Mouse (Mus musculus) embryonic fibroblast, embryonic 13.5 days (primary cell): ENCODE measurements at regions not wholly inside any gene's neighbourhood (a gene's known extent, or its start where the extent isn't known, plus 50 kb on each side); places are given as distances from the start of the nearest gene placed in this dataset.

Experiments
- H3K27ac ChIP-seq: 2 replicates; pipeline ENCODE4 v1.5.1; 2012; ENCODE audit warnings: low read length, control low read depth, inconsistent platforms; ENCODE audit not compliant: insufficient read depth
- H3K4me1 ChIP-seq: 2 replicates; pipeline ENCODE4 v1.6.1; 2011; ENCODE audit warnings: low read length; ENCODE audit not compliant: control insufficient read depth, insufficient read depth
- H3K4me3 ChIP-seq: 2 replicates; pipeline ENCODE4 v1.5.1; 2011; ENCODE audit warnings: mild to moderate bottlenecking, control low read depth, low read length; ENCODE audit not compliant: insufficient read depth
- CTCF ChIP-seq: IDR thresholded peaks from 2 replicates; pipeline ENCODE4 v1.5.1; 2011; ENCODE audit warnings: mild to moderate bottlenecking, control low read depth, low read length, moderate library complexity, borderline replicate concordance; ENCODE audit not compliant: insufficient read depth
- POLR2A ChIP-seq: IDR thresholded peaks from 2 replicates; pipeline ENCODE4 v1.6.1; 2011; ENCODE audit warnings: low read depth, mild to moderate bottlenecking, control low read depth, low read length, moderate library complexity

DNA sequence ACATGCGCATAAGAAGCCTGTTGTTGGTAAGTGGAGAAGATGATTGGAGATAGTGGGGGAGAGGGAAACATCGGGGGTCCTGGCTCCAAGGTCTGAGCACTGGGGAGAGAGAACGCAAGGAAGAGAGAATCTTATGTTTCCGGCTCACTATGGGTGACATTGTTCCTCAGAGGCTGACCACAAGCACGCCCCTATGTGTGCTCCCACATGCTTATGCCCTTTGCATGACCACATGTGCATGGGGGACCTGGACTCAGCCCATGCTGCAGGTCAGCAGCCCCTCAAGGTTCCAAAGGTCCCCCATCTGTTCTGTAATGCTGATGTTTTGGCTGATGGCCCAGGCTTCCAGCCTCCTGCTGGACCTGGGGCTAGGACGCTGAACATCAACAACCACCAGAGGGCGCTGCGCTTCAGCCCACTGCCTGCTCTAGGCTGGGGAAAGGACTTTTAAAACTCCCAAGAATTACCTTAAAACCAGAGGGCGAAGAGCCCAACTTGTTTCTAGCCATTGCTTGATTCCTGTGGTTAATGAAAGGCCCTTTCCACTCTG lies 77.0 kb upstream of the Zfp507 start:
- Histone ChIP-seq H3K4me3 (no peak overlapping the region), H3K4me1 (no peaks in the 10 kb centered on the region), H3K27ac (no peak overlapping the region)
- TF ChIP-seq POLR2A: no peak
- peak; percentile 86 for TF ChIP-seq CTCF

DNA sequence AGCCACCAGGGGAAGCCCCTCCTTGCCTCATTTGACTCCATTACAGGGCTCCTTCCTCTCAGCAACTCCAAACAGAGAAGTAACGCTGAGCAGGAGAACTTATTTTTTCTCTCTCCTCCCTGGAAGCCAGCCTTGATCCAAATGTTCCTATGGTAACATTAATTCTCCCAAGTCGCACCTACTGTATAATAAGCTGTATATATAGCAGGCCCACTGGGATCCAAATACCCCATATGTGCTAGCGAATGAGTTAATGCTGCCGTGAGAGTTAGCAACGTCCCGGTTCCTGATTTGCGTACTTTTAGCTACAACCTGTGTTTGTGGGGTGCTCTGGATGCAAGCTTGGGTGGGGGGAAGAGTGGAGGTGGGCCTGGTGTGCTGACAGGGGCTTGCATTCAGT lies 75.4 kb upstream of the Zfp507 start:
- H3K4me3 ChIP-seq: no peak overlapping the region
- TF ChIP-seq CTCF: no peak
- TF ChIP-seq POLR2A: no peak
- no peaks in the 10 kb centered on the region for H3K4me1 ChIP-seq

DNA sequence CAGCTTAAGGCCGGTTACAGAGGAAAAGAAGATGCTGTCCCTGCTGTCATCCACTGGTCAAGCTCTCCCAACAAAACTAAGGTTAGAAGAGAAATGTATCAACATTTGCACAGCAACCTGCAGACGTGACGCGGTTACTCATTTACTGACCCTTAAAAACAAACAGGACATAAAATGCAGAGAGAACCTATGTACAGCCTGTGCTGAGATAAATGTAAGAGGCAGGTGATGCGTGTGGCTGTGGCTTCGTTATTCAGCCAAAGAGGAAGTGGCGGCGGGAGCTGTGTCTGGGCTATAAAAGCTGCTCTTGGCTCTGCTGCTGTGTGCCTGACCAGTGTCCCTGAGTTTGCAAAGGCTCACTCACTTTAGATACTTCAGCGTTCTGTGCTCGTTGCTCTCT lies 58.2 kb upstream of the Zfp507 start:
- Histone ChIP-seq H3K4me3 (no peak overlapping the region), H3K4me1 (no peaks in the 10 kb centered on the region), H3K27ac (no peak overlapping the region)
- TF ChIP-seq POLR2A (no peak), CTCF (no peak)

More for the DNA sequence above, 75.4 kb upstream of the Zfp507 start:
- H3K27ac ChIP-seq: no peak overlapping the region

DNA sequence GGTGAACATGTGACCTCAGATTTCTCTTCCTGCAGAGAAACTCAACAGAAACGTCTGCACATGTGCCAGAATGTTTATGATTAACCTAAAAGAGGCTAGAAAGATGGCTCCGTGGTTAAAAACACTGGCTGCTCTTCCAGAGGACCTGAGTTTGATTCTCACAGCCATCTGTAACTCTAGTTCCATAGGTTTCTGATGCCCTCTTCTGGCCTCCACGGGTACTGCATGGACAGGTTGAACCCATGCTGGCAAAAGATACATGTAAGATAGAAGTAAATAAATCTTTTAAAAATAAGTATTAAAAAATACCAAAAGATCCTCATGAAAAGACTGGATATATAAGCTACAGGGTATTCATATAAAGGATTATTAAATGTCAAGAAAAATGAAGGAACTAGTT lies 56.8 kb upstream of the Zfp507 start:
- H3K4me3 ChIP-seq: no peak overlapping the region
- H3K4me1 ChIP-seq: no peaks in the 10 kb centered on the region
- no peak overlapping the region for H3K27ac ChIP-seq
- TF ChIP-seq POLR2A (no peak), CTCF (no peak)

DNA sequence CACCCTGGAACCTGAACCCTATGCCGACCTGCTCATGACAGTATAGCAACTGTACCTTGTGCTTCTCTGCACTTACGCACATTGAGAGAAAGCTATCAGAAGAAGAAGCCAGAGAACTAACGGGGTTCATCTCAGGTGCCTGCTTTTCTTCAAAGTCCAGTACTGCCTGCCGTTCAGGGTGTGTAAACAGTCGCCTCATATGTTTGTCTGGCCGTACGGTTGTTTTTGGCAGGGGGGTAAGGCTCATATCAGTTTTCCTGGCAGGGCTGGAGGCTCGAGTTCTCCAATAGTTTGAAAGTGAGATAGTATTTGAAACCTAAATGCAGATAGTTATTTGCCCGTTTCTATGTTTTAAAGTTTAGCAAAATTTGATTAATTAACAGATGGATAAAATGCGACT lies 54.9 kb upstream of the Zfp507 start:
- Histone ChIP-seq H3K4me3 (no peak overlapping the region), H3K4me1 (no peaks in the 10 kb centered on the region), H3K27ac (no peak overlapping the region)
- TF ChIP-seq POLR2A (no peak), CTCF (no peak)
